ENCODE assay signal across 24 mouse cellular contexts in the genomic region with DNA sequence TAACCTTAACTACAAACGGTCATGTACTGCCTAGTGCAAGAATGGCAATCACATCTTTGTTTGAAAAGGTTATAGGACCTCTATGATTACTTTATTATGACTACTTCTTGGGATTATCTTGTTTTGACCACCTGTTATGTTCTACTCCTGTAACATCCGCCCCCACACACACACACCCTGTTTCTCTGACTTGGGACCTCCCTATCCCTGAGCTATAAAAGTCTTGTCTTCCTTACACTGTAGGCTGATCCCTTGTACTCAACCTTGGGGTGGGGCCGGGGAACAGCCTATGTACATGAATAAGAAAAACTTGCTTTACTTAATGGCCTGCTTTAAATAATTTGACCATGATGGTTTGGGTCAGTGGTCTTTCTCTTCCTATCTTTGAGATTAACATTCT.
"Had no signal": no experiment of that assay in that cellular context is flagged by ENCODE, and none has a peak within 500 bp of the region (broad histone marks: within the 10 kb centered on the region; RNA-seq: fewer than 3 reads in every experiment).

No protein-coding gene starts in this region.

- H3K27me3 ChIP-seq: heart, embryonic 12.5 days; hindbrain, embryonic 12.5 days; limb, embryonic 12.5 days; liver, embryonic 13.5 days; liver, embryonic 15.5 days had no signal

- H3K4me1 ChIP-seq: liver, embryonic 13.5 days; liver, embryonic 15.5 days had no signal

- H3K36me3 ChIP-seq: heart, embryonic 10.5 days; heart, embryonic 12.5 days; hindbrain, embryonic 10.5 days; hindbrain, embryonic 12.5 days; limb, embryonic 10.5 days; limb, embryonic 12.5 days; liver, embryonic 13.5 days; liver, embryonic 15.5 days had no signal

- ATAC-seq: forebrain, postnatal 0 days; hindbrain, embryonic 16.5 days; inflammation-experienced regulatory T-cells, adult 6 months had no signal

- H3K4me2 ChIP-seq: heart, embryonic 12.5 days; hindbrain, embryonic 12.5 days; hindbrain, embryonic 14.5 days; limb, embryonic 12.5 days; liver, embryonic 11.5 days; liver, embryonic 13.5 days; liver, embryonic 15.5 days had no signal

- DNase-seq: forebrain, postnatal 0 days; gastrocnemius, postnatal 10 days; gastrocnemius, postnatal 25 days; heart, adult 18-20 months; heart, postnatal 10 days; heart, postnatal 4 days; kidney, adult 18-20 months; kidney, adult 8-10 months; kidney, postnatal 10 days; kidney, postnatal 4 days; layer of hippocampus, adult 9-11 months; liver; liver, embryonic 13.5 days had no signal

- H3K9me3 ChIP-seq: heart, embryonic 10.5 days; heart, embryonic 12.5 days; hindbrain, embryonic 12.5 days; limb, embryonic 10.5 days; liver, embryonic 13.5 days; liver, embryonic 15.5 days had no signal

- H3K9ac ChIP-seq: forebrain, postnatal 0 days; heart, embryonic 12.5 days; hindbrain, embryonic 12.5 days; hindbrain, embryonic 14.5 days; limb, embryonic 12.5 days; liver, embryonic 13.5 days; liver, embryonic 15.5 days had no signal

- H3K4me3 ChIP-seq: heart, embryonic 10.5 days; heart, embryonic 12.5 days; hindbrain, embryonic 10.5 days; hindbrain, embryonic 12.5 days; limb, embryonic 10.5 days; limb, embryonic 12.5 days; liver, embryonic 13.5 days; liver, embryonic 15.5 days had no signal

- H3K27ac ChIP-seq: heart, embryonic 10.5 days; hindbrain, embryonic 10.5 days; hindbrain, embryonic 12.5 days; hindbrain, embryonic 14.5 days; limb, embryonic 10.5 days; limb, embryonic 12.5 days; liver, embryonic 13.5 days; liver, embryonic 15.5 days had no signal
